Comparison of ENCODE assay signal across 16 mouse cellular contexts in the genomic region with DNA sequence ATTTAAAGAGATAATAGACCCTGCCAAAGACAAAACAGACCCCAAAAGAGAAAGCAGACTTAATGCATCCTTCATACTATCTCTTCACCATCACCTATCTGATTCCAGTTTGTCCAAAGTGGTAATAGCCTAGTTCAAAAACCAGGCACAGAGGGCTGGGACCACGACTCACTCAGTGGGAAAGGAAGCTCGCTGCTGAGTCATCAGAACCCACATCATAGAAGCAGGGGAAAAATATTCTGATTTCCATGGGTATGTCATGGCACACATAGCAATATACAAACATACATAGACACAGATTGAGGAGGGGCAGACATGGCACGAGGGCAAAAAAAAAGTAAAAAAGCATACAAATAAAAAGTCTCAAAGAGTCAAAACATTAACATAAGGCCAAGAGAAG.
"Had no signal": no experiment of that assay in that cellular context is flagged by ENCODE, and none has a peak within 500 bp of the region (broad histone marks: within the 10 kb centered on the region; RNA-seq: fewer than 3 reads in every experiment).

No protein-coding gene starts in this region.

- H3K27me3 ChIP-seq: limb, embryonic 15.5 days; liver, embryonic 13.5 days; lung, embryonic 15.5 days; megakaryocyte, embryonic 14.5 days; midbrain, embryonic 12.5 days had no signal

- H3K9me3 ChIP-seq: limb, embryonic 15.5 days; liver, embryonic 13.5 days; lung, embryonic 15.5 days; megakaryocyte, embryonic 14.5 days; midbrain, embryonic 12.5 days had no signal

- DNase-seq: kidney, adult 18-20 months; kidney, postnatal 10 days; kidney, postnatal 4 days; liver, embryonic 13.5 days; liver, postnatal 0 days; lung, postnatal 14 days; right cerebral cortex, adult 18-20 months; right cerebral cortex, postnatal 4 days; spleen, adult 18-20 months; thymus, postnatal 36 days had no signal

- H3K36me3 ChIP-seq: limb, embryonic 15.5 days; liver, embryonic 13.5 days; lung, embryonic 15.5 days; midbrain, embryonic 12.5 days had no signal

- H3K27ac ChIP-seq: layer of hippocampus, adult 2 months; limb, embryonic 15.5 days; liver, embryonic 13.5 days; lung, embryonic 15.5 days; macrophage; midbrain, embryonic 12.5 days had no signal

- H3K4me2 ChIP-seq: limb, embryonic 15.5 days; liver, embryonic 13.5 days; lung, embryonic 15.5 days; midbrain, embryonic 12.5 days had no signal

- ATAC-seq: liver, postnatal 0 days had no signal

- H3K4me3 ChIP-seq: layer of hippocampus, adult 2 months; limb, embryonic 15.5 days; liver, embryonic 13.5 days; lung, embryonic 15.5 days; midbrain, embryonic 12.5 days had no signal

- H3K9ac ChIP-seq: limb, embryonic 15.5 days; liver, embryonic 13.5 days; liver, postnatal 0 days; lung, embryonic 15.5 days; midbrain, embryonic 12.5 days had no signal
